Mouse (Mus musculus) mouse trophoblast stem cell (cell line): ENCODE results near the gene 2700097O09Rik.
"Not testable (repeated sequence)": the region's sequence is repeated elsewhere in the genome, so short reads cannot be mapped to it uniquely, and the experiment has no call there.

Experiments used
- in situ Hi-C, 2 experiments: fragments of 300-500 bp; cut with MseI, MboI; formaldehyde crosslinking; loops; 2 replicates in 1 of 2; 3 replicates in 1 of 2; pipeline ENCODE4 v1.15.1; 2025

The 2700097O09Rik gene

DNA sequence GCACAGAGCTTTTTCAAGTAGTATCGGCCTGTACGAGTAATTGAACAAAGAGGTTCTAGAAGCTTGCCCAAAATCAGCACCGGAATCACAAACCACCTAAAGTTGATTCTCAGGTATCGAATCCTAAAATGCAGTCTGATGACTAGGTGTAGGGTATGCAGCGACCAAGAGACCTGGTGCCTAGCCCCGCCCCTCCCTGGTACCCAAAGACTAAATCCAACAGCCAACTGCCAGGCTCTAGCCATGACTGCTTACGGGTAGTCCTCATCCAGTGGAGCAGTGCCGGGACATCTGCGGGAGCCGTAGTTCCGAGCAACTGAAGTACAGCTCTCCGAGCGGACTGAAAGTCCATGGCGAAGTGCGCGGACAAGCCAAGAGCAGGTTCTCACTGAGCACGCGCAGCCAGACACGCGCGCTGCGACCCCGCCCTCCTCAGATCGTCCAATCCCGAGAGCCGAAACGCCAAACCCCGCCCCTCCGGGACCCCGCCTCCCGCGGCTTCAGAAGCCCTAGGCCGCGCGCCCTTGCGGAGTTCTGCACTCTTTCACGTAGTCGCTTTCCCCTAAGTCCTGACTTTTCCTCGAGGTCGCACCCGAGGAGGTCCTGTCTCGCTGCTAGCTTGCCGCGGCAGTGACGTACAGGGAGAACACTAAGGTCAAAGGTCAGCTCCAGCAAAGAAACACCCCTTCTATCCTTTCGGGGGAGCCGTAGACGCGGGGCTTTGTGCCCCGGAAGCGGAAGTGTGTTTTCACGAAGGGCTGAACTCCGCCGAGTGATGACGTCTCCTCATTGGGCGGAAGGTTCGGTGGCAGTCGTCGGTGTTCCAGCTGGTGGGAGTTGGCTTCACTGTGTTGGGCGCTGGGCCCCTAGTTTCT lies at the start of gene 2700097O09Rik, which contains the start of gene Srp54a:
Gene 2700097O09Rik (minus strand): TSS at position 385 of the 875 bp plus-strand sequence.
Gene Srp54a (plus strand): TSS at position 537 of the 875 bp plus-strand sequence.
- in situ Hi-C loops = not testable (repeated sequence)

DNA sequence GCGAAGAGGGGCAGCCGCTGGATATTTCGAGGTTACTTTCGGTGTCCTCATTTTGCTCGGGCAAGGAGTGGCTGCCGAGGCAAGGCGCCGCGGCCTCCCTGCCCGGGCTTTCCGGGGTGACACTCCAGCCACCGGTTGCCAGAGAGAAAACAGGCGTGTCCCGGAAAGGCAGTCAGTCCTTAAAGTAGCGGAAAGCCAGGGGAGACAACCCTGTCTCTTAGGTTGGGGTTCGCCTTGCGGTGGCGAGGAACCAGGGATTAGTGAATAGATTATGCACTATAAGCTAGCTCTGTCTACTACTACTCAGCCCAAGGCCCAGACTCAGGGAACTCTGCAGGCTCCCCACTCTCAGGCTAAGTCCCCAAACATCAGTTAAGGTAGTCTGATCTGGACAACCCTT lies 44.8 kb upstream of the 2700097O09Rik start:
- in situ Hi-C loops = not testable (repeated sequence)

DNA sequence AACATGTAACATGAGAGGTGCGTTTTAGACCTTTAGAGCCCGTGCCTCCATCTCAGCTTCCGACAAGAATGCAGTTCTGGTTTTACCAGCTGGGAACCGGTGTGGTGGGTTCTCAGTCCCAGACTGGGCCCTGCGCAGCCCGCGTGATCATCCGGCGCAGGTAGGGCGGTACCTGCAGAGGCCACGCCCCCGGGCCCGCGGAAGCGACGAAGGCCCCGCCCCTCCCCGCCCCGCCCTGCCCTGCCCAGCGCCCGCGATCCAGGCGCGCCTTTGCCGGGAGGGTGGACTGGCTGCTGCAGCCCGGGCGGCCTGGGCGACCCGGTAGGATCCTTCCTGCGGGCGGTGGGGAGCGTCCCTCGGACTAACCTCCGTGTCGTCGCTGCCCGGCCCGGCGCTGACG lies 44.3 kb upstream of the 2700097O09Rik start, which contains the start of gene Fam177a:
Gene Fam177a (plus strand): TSS at position 228 of the 400 bp plus-strand sequence.
- in situ Hi-C loops = not testable (repeated sequence)

DNA sequence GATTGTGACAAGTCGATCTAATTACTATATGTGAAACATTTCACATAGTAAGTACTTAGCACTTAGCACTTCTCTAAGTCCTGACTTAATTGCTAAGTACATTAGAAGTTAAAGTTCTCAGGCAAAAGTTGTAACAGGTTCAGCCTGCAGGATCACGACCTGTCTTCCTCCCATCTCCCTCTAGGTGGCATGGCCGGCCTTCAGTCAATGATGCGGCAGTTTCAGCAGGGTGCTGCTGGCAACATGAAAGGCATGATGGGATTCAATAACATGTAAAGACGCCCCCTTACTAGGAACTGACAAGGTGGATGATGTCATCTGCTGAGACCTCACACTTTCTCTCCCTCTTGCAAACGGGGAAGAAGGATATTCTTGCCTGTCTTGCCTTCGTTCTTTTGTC lies 32.7 kb upstream of the 2700097O09Rik start:
- in situ Hi-C loops = not testable (repeated sequence)

DNA sequence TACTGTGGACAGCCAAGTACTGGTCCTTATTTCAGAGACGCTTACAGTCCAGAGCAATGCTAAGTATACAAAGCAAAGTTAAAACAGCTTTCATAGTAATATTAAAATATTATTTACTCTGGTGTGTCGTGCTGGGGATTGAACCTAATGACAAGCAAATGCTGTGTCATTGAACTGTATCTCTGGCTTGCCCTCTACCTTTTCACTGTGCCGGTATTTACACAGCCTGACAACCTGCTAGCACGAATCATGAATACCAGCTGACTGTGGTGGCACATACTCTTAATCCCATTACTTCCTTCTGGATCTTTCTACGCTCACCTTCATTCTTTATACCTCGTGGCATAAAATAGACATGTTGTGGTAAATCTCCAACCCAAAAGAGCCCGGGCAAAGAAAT lies 12.2 kb upstream of the 2700097O09Rik start:
- in situ Hi-C loops = not testable (repeated sequence)

DNA sequence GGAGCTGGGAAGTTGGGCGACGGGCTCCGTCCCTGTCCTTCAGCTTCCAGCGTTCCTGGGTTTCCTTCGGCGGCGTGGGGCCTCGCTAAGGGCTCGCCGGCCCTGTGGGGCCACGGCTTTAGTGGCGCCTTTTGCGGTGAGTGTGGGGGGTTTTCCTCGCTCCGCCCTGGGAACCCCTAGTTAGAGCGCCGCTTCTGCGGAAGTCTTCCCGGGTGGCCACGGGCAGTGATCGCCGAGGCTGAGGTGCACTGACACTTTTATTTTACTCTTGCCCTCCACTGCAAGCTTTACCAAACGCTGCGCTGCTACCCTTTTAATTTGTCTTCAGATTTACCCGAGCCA lies 662 bp upstream of the 2700097O09Rik start:
- in situ Hi-C loops = not testable (repeated sequence)

DNA sequence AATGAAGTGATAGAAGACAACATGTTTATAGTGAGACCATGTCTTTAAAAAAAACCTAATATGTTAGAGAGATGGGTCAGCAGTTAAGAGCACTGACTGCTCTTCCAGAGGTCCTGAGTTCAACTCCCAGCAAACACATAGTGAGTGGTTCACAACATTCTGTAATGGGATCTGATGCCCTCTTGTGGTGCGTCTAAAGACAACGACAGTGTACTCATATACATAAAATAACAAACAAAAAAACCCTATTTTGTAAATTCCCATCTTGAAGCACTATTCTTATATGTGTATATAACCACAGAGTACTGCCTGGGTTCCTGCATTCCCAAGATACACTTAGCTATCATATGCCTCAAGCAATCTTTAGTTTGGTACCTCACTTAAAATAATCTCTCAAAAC lies 1.2 kb downstream of the 2700097O09Rik start:
- in situ Hi-C loops = not testable (repeated sequence)

DNA sequence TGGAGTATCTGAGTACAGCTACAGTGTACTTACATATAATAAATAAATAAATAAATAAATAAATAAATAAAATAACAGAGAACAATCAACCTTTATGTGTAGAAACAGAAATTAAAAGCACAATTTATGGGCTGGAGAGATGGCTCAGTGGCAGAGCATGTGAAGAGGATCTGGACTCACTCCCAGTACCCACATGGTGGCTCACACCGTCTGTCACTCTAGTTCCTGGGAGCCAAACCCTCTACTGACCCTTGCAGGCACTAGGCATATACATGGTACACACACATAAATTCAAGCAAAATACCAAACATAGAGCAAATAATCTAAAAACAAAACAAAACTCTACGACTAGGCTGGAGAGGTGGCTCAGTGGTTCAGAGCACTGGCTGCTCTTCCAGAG lies 4.6 kb downstream of the 2700097O09Rik start:
- in situ Hi-C loops = no loop called here

DNA sequence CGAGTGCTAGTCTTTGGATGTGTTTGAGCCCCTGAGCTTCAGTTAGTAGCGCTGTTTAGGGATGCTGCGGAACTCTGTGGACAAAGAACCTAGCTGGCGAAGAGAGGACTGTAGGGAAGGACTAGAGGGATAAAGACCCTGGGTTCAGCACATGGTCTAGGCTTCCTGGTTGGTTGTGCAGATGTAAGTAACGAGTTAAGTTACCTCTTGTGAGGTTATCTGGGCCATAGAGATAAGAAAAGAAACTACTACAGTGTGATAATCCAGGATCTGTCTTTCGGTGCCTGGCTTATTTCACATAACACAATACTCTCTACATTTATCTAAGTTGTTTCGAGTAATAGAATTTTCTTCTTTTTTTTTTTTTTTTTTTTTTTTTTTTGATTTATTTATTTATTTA lies 6.2 kb downstream of the 2700097O09Rik start:
- in situ Hi-C loops = no loop called here

DNA sequence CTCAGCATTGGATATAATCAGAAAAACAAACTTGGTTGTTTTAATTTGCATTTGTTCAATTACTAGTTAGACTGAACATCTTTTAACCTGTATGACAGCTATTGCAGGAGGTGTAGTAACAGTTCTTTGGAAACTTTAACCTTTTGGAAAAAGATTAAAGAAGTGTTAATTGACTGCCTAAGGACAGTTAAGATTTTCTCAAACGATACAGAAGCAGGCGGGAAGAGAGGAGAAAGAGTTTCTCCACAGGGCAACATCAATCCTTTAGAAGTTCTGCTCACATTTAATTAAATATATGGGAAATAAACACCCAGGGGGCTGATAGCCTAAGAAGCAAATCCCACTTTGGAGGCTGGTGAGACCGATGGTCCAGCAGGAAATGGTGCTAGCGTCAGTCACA lies 7.4 kb downstream of the 2700097O09Rik start:
- in situ Hi-C loops = no loop called here

DNA sequence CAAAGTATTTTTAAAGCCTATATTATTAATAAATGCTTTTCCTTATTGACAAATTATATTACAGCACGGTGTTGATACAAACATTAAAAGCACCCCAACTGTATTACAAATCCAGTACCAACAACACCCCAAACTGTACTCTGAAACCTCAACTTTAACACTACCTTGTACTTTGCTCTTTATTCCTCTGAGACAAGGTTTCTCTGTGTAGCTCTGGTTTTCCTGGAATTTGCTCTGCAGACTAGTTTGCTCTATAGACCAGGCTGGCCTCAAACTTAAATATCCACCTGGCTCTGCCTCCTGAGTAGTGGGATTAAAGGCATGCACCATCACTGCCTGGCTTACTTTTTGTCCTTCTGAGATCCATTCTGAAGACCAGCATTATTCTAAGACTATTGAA lies 17.8 kb downstream of the 2700097O09Rik start:
- in situ Hi-C loops = no loop called here

DNA sequence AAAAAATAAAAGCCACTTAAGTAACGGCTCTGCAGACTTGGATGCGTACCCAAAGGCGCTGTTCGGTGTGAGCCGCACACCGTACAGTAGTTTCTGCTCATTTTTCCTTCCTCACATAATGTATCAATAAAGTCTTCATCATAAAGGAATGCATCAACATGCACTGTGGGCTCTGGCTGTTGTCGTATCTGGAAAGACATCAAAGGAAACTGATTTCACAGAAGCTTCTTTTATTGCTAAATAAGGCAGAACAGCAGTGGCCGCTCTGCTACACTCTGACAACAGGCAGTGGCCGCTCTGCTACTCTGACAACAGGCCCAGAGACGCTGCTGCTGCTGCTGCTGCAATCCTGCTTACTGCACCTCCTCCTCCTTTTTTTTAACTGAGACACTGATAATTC lies 18.9 kb downstream of the 2700097O09Rik start:
- in situ Hi-C loops = no loop called here

DNA sequence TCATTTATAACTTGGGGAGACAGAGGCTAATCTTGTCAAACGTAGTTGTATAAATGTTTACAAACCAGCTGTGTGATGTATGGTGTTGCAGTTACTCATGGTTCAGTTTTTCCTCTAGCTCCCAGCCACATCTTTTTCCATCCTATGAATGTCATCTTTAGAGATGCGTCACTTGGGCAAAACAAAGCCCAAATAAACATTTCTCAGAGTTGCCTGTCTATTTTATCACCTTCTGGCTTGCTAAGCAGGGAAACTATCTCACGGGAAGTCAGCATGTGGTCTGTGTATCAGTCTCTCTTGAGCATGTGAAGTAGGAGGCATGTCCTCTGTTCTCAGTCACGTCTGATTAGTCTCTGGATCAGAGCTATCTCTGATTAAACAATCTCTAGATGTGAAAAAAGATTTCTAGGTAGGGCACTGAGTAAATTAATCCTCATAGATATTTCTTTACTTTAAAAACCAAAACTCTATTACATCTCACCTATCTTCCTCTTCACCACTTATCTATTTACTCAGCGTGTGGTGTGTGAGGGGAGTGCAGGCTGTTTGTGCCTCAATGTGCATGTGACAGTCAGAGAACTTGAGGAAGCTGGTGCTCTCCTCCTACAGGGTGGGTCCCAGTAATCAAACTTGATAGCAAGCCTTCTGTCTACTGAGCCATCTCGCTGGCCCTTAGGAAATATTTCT lies 19.6 kb downstream of the 2700097O09Rik start:
- in situ Hi-C loops = no loop called here

DNA sequence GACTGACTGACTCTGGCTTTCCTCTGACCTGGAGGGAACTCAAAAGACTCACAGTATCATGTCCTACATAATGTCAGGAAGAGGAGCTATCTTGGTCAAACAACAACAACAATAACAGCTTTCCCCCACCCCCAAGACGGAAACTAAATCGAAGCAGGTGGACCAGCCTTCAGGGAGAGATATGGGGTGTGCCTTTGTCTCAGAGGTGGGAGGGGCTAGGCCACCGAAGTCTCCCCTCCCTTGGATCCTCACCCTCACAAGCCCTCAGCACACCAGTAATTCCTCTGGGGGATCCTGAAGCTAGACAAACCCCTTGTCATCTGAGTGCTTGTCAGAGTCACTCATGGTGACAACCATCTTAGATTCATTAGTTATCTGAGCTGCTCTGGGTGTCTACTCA lies 20.1 kb downstream of the 2700097O09Rik start:
- in situ Hi-C loops = no loop called here

DNA sequence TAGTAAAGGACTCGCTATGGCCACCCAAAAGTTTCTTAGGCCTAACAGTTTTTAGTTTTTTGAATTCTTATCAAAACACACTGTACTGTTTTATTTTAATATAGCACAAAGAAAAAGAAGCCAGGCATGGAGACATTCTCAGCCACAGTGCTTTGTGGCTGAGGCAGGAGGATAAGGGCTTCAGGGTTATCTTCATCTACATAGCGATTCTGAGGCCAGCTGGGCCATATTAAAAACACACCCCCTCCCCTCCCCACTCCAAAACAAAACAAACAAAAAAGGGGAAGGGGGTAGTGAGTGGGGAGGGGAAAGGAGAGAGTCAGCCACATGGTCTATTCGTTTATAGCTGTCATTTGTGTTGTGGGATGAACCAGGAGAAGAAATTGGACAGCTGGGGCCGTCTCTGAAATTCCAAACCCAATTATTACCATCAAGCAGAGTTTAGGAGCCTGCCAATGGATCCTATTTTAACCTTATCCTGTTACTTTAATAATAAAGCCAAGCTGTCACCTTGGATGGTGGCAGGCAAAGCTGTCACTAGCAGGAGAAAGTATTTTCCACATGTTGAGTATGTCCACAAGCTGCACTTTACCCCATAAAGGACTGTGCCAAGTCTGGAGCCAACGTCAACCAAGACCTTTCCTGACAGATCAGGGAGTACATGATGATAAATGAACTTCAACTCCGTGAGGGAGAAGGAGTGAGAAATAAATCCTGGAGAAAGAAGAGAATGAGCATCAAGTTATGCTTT lies 20.9 kb downstream of the 2700097O09Rik start:
- in situ Hi-C loops = no loop called here

DNA sequence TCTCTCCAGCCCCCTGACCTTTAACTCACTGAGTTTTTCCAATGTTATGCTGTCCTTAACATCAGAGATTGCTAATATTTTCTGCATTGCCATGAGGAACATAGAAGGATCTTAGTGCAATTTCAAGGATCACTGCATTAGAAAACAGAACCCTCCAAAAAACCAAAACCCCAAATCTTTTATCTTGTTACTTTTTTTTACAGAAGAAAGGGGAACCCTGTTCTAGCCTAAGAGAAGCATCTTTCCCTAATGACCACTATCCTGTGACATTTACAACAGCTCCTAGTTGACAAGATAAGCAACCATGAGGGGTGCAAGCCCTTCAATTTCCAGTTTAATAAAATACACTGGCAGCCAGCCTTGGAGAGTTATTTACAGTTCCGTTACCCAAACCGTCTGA lies 23.2 kb downstream of the 2700097O09Rik start:
- in situ Hi-C loops = no loop called here

DNA sequence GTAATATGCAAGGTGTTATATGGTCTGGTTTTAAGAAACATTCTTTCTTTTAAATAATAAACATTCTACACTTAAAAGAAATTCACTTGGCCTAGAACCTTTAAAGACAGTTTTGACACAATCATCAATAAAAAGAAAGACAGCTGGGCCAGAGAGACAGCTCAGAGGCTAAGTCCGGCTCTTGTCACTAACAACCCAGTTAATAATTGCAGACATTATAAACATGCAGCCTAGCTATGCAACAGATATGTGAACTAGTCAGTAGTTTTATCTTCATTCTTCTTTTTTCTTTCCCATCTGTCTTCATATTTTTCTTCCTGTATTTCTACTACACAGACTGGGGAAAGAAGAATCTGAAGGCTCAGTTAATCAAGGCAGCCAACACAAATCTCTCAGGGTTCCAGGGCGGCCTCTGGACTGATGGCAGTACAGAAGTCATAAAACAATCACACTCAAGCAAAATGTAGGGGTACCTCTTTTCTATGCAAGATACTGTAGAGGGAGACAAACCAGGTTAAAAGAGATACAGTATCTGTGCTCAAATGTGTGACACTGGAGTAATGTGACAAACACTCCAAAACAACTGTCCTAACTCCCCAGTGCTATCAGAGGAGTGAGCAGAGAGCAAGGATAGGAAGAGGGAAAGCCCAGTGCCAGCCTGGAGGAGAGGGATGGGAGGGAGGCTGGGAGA lies 25.2 kb downstream of the 2700097O09Rik start:
- in situ Hi-C loops = no loop called here

DNA sequence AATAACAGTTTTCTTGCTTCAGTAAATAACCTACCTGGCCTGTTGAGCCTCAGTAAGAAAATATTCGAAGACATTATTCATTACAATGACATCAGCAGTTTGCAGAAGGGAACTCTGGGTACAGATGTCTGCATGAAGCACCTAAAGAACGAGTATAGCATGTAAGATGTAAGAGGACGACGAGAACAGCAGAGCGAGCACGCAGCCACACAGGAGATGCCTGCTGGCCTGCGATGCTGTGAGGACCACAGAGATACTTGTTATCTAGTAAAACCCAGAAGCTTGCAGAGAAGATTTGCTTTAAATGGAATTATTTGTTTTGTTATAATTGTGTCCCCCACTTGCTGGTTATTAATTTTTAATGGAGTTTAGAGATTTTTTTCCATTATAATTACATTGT lies 26.6 kb downstream of the 2700097O09Rik start:
- in situ Hi-C loops = no loop called here

DNA sequence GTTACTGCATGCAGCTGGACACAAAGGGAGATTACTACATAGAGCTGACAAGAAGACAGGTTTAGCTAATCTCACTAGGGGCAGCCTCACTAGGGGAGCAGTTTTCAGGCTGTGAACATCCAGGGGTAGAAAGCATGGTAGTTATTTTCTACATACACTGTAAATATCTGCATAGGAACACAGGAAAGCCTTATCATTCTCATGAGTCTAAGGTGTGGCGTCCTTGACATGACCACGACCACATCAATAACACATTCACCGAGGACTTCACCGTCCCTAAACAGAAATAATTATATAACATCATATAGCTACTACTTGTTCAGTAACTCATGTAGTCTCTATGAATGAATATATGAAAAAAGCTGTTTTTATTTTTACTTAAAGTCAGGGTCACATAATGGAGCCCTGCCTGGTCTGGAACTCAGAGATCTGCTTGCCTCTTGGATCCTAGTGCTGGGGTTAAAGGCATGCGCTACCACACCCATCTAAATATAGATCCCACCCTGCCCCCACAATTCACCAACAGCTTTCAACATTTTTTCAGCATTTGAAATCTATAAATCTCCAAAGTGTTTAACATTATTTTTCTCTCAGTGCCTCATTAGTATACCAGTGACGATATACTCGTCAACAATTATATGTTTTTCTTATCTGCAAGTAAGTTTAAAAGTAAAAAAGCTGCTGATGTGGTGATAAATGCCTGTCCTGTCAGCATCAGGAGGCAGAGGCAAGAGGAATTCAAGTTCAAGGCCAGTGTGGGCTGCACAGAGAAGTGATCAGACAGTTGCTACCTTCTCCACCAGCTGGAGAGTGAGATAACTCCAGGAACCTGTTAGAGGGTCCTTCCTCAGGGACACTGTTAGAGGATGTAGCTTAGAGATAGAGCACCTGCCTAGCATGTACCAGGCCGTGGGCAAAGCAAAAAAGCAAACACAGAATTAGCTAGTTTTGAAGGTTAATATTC lies 28.4 kb downstream of the 2700097O09Rik start:
- in situ Hi-C loops = no loop called here

DNA sequence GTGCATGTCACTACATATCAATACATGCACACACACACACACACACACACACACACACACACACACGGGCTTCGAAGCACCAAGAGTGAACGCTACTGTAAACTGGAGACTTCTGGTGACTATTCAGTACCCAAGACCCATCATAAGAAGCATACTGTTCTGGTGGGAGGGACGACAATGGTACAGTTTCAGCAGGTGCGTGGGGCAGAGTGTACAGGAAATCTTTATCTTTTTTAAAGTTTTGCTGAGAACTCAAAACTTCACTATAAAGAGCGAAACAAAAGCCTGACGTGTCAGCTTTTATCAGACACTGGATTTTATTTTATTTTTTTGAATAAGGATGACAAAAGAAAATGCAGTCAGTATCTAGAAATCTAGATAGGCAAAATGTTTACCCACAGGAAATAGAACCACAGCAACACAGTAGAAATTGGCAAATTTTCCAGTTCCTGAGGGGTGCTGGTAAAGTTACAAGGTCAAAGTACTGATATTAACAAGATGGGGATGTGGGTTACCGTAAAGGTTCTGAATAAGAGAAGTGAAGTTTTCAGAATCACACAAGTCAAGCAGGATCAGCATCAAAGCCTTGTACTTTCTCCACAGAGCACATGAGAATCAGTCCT lies 30.1 kb downstream of the 2700097O09Rik start:
- in situ Hi-C loops = no loop called here
